Mouse (Mus musculus) olfactory bulb, adult 2 months (tissue): ENCODE measurements around the gene Hyal3.

ENCODE experiments used
- CTCF ChIP-seq: fragments of 200-500 bp; IDR thresholded peaks from 2 replicates; pipeline ENCODE4 v1.5.1; 2012; ENCODE audit warnings: low read depth, mild to moderate bottlenecking, low read length, moderate library complexity; ENCODE audit not compliant: insufficient read depth
- POLR2A ChIP-seq: fragments of 200-500 bp; IDR thresholded peaks from 2 replicates; pipeline ENCODE4 v1.6.1; 2012; ENCODE audit warnings: mild to moderate bottlenecking, low read depth, low read length, moderate library complexity; ENCODE audit not compliant: insufficient read depth

DNA sequence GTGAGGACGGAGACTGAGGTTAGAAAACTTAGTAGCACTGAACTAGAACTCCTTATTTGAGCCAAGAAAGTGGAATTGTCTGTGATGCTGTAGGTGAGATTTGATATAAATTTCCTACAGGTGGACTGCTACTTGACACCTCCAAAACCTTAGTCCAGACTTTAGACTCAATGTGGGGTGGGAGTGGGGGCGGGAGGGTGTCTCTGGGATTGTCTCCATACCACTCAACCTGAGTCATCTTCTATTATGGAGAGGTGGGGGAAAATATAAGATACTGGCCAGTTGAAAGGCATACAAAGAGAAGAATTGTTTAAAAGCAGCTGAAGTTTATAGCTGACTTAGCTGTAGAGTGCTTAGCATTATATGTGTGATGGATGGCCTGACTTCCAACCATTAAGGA lies 24.9 kb upstream of the Hyal3 start:
- no peak for TF ChIP-seq CTCF
- no peak for TF ChIP-seq POLR2A
